Mouse (Mus musculus) limb, embryonic 13.5 days (tissue): ENCODE results near the gene Crip2. TPM values are rescaled to one million over a fixed set of nuclear protein-coding genes. Genes with fewer than 3 reads are reported as not detected.
A peak's percentile ranks its signal among the peaks of the same experiment; 100 is the strongest.

Source experiments
- ATAC-seq: fragments of 200-750 bp; cut with Nextera tagmentation; 2 replicates; pipeline ENCODE4 v1.8.0; 2017; ENCODE audit warnings: low read depth, moderate number of reproducible peaks, moderate TSS enrichment; ENCODE audit not compliant: low FRiP score
- H3K27ac ChIP-seq: fragments of 300-500 bp; sonication (generic); 2 replicates; pipeline ENCODE4 v1.5.1; 2015; ENCODE audit warnings: inconsistent platforms, mild to moderate bottlenecking, moderate library complexity
- H3K27me3 ChIP-seq: fragments of 300-500 bp; sonication (generic); 2 replicates; pipeline ENCODE4 v1.6.1; 2015; ENCODE audit warnings: mild to moderate bottlenecking, inconsistent platforms
- H3K36me3 ChIP-seq: fragments of 300-500 bp; sonication (generic); 2 replicates; pipeline ENCODE4 v1.6.1; 2015; ENCODE audit warnings: inconsistent platforms, mild to moderate bottlenecking, moderate library complexity
- H3K4me1 ChIP-seq: fragments of 300-500 bp; sonication (generic); 2 replicates; pipeline ENCODE4 v1.6.1; 2015; ENCODE audit warnings: inconsistent platforms
- H3K4me2 ChIP-seq: fragments of 300-500 bp; sonication (generic); replicated peaks from 2 replicates; pipeline ENCODE4 v1.6.1; 2015; ENCODE audit warnings: inconsistent platforms, mild to moderate bottlenecking, moderate library complexity
- H3K4me3 ChIP-seq: fragments of 300-500 bp; sonication (generic); 2 replicates; pipeline ENCODE4 v1.5.1; 2015; ENCODE audit warnings: moderate library complexity, mild to moderate bottlenecking, inconsistent platforms
- H3K9ac ChIP-seq: fragments of 300-500 bp; sonication (generic); 2 replicates; pipeline ENCODE4 v1.6.1; 2015; ENCODE audit warnings: mild to moderate bottlenecking, inconsistent platforms
- H3K9me3 ChIP-seq: fragments of 300-500 bp; sonication (generic); 2 replicates; pipeline ENCODE4 v1.6.1; 2016; ENCODE audit warnings: inconsistent platforms
- WGBS: fragments of 180-500 bp; shearing (Covaris S2); methylation state at CpG from one replicate; pipeline ENCODE4 v1.1.7; 2015; 5-methylcytosine and 5-hydroxymethylcytosine counted together
- polyA plus RNA-seq: library from polyadenylated mRNA; unstranded; fragments of >200 nt; fragmentation: Nextera tagmentation; extraction: Ambion mirVana; gene quantifications from 2 replicates; pipeline ENCODE4 v1.2.1, GENCODE M21; 2015

The Crip2 gene
- polyA plus RNA-seq, 1 experiment from 2014 or later, result 70.4 TPM

DNA sequence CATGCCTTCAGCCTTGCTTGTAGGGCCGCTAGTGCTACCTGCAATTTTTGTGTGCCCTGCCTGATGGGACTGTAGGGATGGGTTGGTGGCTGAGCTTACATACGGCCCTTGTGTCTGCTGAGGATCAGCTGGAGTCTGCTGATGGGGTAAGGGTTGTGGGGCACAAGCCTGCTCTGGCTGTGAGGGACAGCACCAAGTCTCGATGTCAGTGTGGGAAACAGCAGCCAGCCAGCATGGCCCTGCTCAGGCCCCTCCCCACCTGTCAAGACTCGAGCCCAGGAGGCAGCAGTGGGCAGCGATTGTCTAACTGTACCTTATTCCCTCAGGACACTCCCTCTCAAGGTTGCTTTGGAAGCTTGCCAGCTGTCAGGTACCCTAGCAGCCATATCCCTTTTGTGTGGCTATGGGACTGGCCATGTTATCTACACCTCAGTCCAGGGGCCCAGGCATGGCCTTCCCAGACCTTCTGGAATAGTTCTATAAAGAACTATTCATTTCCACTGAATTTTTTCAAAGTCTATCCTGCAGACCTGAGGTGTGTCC lies 6.1 kb upstream of the Crip2 start:
- H3K9ac ChIP-seq, result no peak overlapping the region
- peaks cover 6% of the 10 kb centered on the region for H3K4me1 ChIP-seq
- H3K36me3 ChIP-seq, result peaks cover 99% of the 10 kb centered on the region
- WGBS, result 79% methylated on average over 5 of the region's 5 CpGs
- no peak overlapping the region for H3K4me3 ChIP-seq
- no peaks in the 10 kb centered on the region for H3K27me3 ChIP-seq
- H3K9me3 ChIP-seq, result no peaks in the 10 kb centered on the region
- no peak for ATAC-seq
- H3K27ac ChIP-seq, result no peak overlapping the region
- H3K4me2 ChIP-seq, result no peak overlapping the region

- Histone ChIP-seq H3K9ac (no peak overlapping the region), H3K4me1 (peaks cover 12% of the 10 kb centered on the region), H3K4me2 (no peak overlapping the region), H3K36me3 (peaks cover 93% of the 10 kb centered on the region), H3K27ac (no peak overlapping the region), H3K9me3 (no peaks in the 10 kb centered on the region), H3K27me3 (no peaks in the 10 kb centered on the region), H3K4me3 (no peak overlapping the region)
- no peak for ATAC-seq
- WGBS, result 93% methylated on average over 4 of the region's 4 CpGs
Observed at GRCm38 (mm10) chr12:113134502-113134901, 5.5 kb upstream of the Crip2 start.

DNA sequence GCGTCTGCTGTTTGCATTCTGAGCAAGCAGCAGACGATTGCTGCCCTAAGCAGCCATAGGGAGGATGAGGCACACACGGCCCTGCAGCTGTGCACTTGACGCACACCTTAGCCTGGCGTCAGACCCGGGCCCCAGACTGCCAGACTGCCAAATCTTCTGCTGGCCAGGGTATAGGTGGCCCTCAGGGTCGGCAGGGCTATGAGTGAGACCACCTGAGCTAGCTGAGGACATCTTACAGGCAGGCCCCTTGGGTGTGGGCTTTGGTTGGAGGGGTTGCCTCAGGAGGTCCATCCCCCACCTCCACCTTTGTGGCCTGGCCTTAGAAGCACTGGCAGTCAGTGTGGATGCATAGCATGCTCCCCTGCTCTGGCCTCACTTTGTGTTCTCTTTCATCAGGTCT lies 4.6 kb upstream of the Crip2 start:
- Histone ChIP-seq H3K36me3 (peaks cover 84% of the 10 kb centered on the region), H3K4me2 (no peak overlapping the region), H3K27me3 (peaks cover 5% of the 10 kb centered on the region), H3K9me3 (no peaks in the 10 kb centered on the region), H3K4me3 (no peak overlapping the region), H3K4me1 (peaks cover 17% of the 10 kb centered on the region), H3K9ac (no peak overlapping the region), H3K27ac (no peak overlapping the region)
- WGBS, result 87% methylated on average over 7 of the region's 7 CpGs
- ATAC-seq, result no peak

DNA sequence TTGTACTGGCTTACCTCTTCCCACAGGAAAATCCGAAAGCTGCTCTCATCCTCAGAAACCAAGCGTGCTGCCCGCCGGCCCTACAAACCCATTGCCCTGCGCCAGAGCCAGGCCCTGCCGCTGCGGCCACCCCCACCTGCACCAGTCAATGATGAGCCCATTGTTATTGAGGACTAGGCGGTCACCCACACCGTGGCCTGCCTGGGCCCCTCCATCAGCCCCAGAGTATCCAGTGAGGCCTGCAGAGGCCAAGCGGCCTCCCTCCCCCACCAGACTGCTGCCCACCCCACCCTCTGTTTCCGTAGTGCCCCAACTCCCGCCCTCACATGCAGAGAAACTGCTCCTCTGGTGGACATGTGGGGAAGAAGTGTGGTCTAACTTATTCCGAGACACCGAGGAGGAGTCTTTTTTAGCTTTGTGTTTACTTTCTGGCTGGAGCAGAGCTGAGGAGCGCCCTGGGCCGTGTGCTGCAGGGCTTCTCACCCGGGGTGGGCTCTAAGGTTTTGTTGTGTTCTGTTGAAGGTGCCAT lies 3.5 kb upstream of the Crip2 start:
- H3K4me2 ChIP-seq, result no peak overlapping the region
- no peaks in the 10 kb centered on the region for H3K9me3 ChIP-seq
- WGBS, result 83% methylated on average over 17 of the region's 17 CpGs
- H3K36me3 ChIP-seq, result peaks cover 73% of the 10 kb centered on the region
- H3K4me3 ChIP-seq, result no peak overlapping the region
- H3K9ac ChIP-seq, result no peak overlapping the region
- no peak for ATAC-seq
- H3K4me1 ChIP-seq, result peaks cover 21% of the 10 kb centered on the region
- peaks cover 16% of the 10 kb centered on the region for H3K27me3 ChIP-seq
- no peak overlapping the region for H3K27ac ChIP-seq

- H3K36me3 ChIP-seq, result peaks cover 63% of the 10 kb centered on the region
- no peak overlapping the region for H3K4me3 ChIP-seq
- H3K27ac ChIP-seq, result no peak overlapping the region
- peaks cover 26% of the 10 kb centered on the region for H3K27me3 ChIP-seq
- H3K9me3 ChIP-seq, result no peaks in the 10 kb centered on the region
- peaks cover 26% of the 10 kb centered on the region for H3K4me1 ChIP-seq
- H3K9ac ChIP-seq, result no peak overlapping the region
- ATAC-seq, result no peak
- 82% methylated on average over 18 of the region's 18 CpGs for WGBS
- H3K4me2 ChIP-seq, result no peak overlapping the region
Observed at GRCm38 (mm10) chr12:113137260-113138213, 2.5 kb upstream of the Crip2 start.

GRCm38 (mm10) chr12:113138291-113138690 lies 1.7 kb upstream of the Crip2 start:
- ATAC-seq, result no peak
- Histone ChIP-seq H3K9me3 (no peaks in the 10 kb centered on the region), H3K27ac (no peak overlapping the region), H3K36me3 (peaks cover 55% of the 10 kb centered on the region), H3K4me2 (no peak overlapping the region), H3K4me3 (no peak overlapping the region), H3K27me3 (peaks cover 34% of the 10 kb centered on the region), H3K4me1 (peaks cover 34% of the 10 kb centered on the region), H3K9ac (no peak overlapping the region)
- 68% methylated on average over 6 of the region's 6 CpGs for WGBS

DNA sequence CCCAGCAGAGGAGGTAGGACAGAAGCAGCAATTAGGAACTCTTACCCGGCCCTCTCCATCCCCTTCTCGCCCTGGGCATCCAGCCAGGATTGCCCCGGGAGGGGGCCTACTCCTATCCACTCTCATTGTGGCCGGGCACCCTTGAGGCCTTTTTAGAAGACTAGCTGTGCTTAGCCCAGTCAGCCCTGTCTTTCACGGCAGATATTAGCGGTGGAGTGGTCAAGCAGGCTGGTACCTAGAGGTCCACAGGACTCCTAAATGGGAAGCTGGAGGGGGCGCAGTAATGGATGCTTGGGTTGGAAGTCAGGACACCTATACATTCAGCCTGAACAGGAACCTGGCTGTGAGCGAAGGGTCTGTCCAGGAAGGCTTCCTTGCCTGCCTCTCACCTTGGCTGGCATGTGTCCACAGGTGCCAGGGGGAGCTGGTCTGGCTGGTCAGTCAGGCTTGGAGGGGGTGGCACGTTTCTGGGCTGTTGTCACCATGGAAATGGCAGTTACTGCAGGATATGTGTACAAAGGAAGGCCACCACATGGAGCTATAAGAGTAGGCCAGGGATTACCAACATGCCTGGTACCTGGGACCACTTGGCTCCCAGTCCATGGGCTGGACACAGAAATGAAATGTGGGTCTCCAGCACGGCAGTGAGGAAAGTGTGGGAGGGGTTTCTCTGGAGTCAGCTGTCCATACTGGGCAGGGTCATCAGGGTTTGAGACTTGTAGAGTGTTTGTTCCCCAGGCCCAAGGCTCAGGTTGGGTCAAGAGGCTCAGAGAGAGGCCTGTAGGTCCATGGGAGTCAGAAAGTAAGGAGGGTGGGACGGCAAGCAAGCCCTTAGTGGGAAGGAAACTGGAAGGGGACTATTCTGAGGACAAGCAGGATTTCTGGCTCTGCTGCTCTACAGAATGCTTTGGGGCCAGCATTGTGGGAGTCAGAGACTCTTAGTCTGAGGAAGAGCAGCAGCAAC lies 853 bp upstream of the Crip2 start:
- Histone ChIP-seq H3K4me1 (peaks cover 34% of the 10 kb centered on the region), H3K9me3 (no peaks in the 10 kb centered on the region), H3K36me3 (peaks cover 46% of the 10 kb centered on the region), H3K9ac (peak overlapping the region; percentile 51; the same call in 1 of the 2 replicates), H3K4me3 (peak overlapping the region; percentile 54), H3K27me3 (peaks cover 43% of the 10 kb centered on the region), H3K4me2 (peak overlapping the region; percentile 84), H3K27ac (0 out of 2 replicates have a peak overlapping the region, but pooled peaks have one; percentile 58)
- ATAC-seq, result no peak
- WGBS, result 46% methylated on average over 11 of the region's 11 CpGs

DNA sequence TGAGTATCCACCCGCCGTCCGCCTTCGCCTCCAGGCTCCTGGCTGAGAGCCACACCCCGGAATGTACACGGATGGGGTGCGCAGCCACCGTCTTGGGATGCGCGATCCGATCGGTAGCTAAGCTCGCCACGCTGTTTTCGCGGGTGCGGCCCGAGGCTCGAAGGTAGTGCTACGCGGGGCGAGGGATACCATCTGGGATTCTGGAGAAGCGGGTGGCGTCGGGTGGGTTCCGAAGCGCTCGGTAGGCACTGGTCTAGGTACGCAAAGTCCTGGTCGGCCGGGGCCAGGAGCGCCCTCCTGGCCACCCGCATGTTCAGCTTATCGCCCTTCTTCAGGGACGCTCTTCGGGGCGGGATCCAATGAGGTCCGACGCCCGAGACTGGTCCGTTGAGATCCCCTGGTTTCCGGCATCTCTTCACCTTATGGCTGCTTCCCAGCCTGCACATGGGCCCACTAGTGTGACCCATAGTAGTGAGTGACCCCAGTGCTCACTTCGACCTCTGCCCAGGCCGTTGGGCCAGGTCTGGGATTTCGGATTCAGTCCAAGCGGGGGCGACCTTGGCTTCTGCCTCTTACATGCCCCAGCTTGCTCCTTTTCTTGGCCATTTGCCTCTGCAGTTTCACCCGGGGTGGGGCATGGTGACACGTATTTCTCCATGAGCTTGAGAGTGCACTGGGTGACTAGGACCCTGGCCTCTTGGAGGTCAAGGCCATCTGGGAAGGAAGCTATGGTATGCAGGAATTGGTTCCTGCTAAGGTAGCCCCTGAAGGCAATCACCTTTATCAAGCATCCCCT lies 778 bp downstream of the Crip2 start:
- Histone ChIP-seq H3K9ac (peak overlapping the region; percentile 51), H3K4me3 (peak overlapping the region; percentile 54), H3K4me2 (peak overlapping the region; percentile 84), H3K27me3 (peaks cover 57% of the 10 kb centered on the region), H3K36me3 (peaks cover 30% of the 10 kb centered on the region), H3K27ac (no peak overlapping the region), H3K9me3 (no peaks in the 10 kb centered on the region), H3K4me1 (peaks cover 34% of the 10 kb centered on the region)
- WGBS, result 3% methylated on average over 48 of the region's 49 CpGs
- ATAC-seq, result peak; percentile 9; the same call in 1 of the 2 replicates

- peaks cover 23% of the 10 kb centered on the region for H3K36me3 ChIP-seq
- H3K4me2 ChIP-seq, result peak overlapping the region; percentile 84
- no peak for ATAC-seq
- peaks cover 39% of the 10 kb centered on the region for H3K4me1 ChIP-seq
- 63% methylated on average over 8 of the region's 8 CpGs for WGBS
- H3K4me3 ChIP-seq, result peak overlapping the region; percentile 54
- no peaks in the 10 kb centered on the region for H3K9me3 ChIP-seq
- H3K27me3 ChIP-seq, result peaks cover 64% of the 10 kb centered on the region
- H3K27ac ChIP-seq, result peak overlapping the region; percentile 44; the same call in 1 of the 2 replicates
- H3K9ac ChIP-seq, result no peak overlapping the region
Observed at GRCm38 (mm10) chr12:113141531-113141973, 1.5 kb downstream of the Crip2 start.

- peak overlapping the region; percentile 45; the same call in 1 of the 2 replicates for H3K9ac ChIP-seq
Observed at GRCm38 (mm10) chr12:113142021-113142975, 2.3 kb downstream of the Crip2 start.

More at GRCm38 (mm10) chr12:113142021-113142975, 2.3 kb downstream of the Crip2 start:
- Histone ChIP-seq H3K36me3 (peaks cover 15% of the 10 kb centered on the region), H3K4me2 (peak overlapping the region; percentile 84), H3K9me3 (no peaks in the 10 kb centered on the region), H3K4me3 (peak overlapping the region; percentile 54), H3K27me3 (peaks cover 71% of the 10 kb centered on the region), H3K27ac (peak overlapping the region; percentile 44; the same call in 1 of the 2 replicates), H3K4me1 (peaks cover 41% of the 10 kb centered on the region)
- WGBS, result 17% methylated on average over 15 of the region's 15 CpGs
- ATAC-seq, result no peak
